Mouse (Mus musculus) liver, embryonic 16.5 days (tissue): ENCODE measurements around the gene Zfp1. TPM values are rescaled to one million over a fixed set of nuclear protein-coding genes. Genes with fewer than 3 reads are reported as not detected.

Source experiments
- ATAC-seq: fragments of 200-750 bp; cut with Nextera tagmentation; 2 replicates; pipeline ENCODE4 v1.8.0; 2017; ENCODE audit warnings: low read depth, mild to moderate bottlenecking, moderate number of reproducible peaks, moderate library complexity
- H3K27ac ChIP-seq: fragments of 300-500 bp; sonication (generic); 2 replicates; pipeline ENCODE4 v1.5.1; 2014; ENCODE audit warnings: mild to moderate bottlenecking, low read length
- H3K27me3 ChIP-seq: fragments of 300-500 bp; sonication (generic); 2 replicates; pipeline ENCODE4 v1.6.1; 2014; ENCODE audit warnings: low read depth, low read length, mixed read lengths; ENCODE audit not compliant: control insufficient read depth, insufficient read depth
- H3K36me3 ChIP-seq: fragments of 300-500 bp; sonication (generic); 2 replicates; pipeline ENCODE4 v1.6.1; 2014; ENCODE audit warnings: mild to moderate bottlenecking; ENCODE audit not compliant: control insufficient read depth, insufficient read depth
- H3K4me1 ChIP-seq: fragments of 300-500 bp; sonication (generic); 2 replicates; pipeline ENCODE4 v1.6.1; 2014; ENCODE audit warnings: low read depth, low read length, mixed read lengths; ENCODE audit not compliant: control insufficient read depth
- H3K4me2 ChIP-seq: fragments of 300-500 bp; sonication (generic); 2 replicates; pipeline ENCODE4 v1.6.1; 2014; ENCODE audit warnings: low read depth, low read length, mixed read lengths
- H3K4me3 ChIP-seq: fragments of 300-500 bp; sonication (generic); 2 replicates; pipeline ENCODE4 v1.5.1; 2014; ENCODE audit warnings: low read depth, mild to moderate bottlenecking, low read length
- H3K9ac ChIP-seq: fragments of 300-500 bp; sonication (generic); 2 replicates; pipeline ENCODE4 v1.6.1; 2014; ENCODE audit warnings: low read depth, low read length
- H3K9me3 ChIP-seq: fragments of 300-500 bp; sonication (generic); replicated peaks from 2 replicates; pipeline ENCODE4 v1.6.1; 2016; ENCODE audit warnings: low read length; ENCODE audit not compliant: control insufficient read depth
- WGBS: fragments of 180-500 bp; shearing (Covaris S2); extraction: QIAGEN DNeasy Blood & Tissue Kit; methylation state at CpG from one replicate; pipeline ENCODE4 v1.1.7; 2014; ENCODE audit not compliant: insufficient replicate concordance; 5-methylcytosine and 5-hydroxymethylcytosine counted together
- polyA plus RNA-seq: library from polyadenylated mRNA; unstranded; fragments of >200 nt; fragmentation: Nextera tagmentation; extraction: Ambion mirVana; gene quantifications from 2 replicates; pipeline ENCODE4 v1.2.1, GENCODE M21; 2015

Zfp1 gene
- polyA plus RNA-seq, 1 experiment from 2014 or later = 4.0 TPM

- peaks cover 10% of the 10 kb centered on the region for H3K4me1 ChIP-seq
- no peak overlapping the region for H3K4me3 ChIP-seq
- no peak overlapping the region for H3K9ac ChIP-seq
- no peaks in the 10 kb centered on the region for H3K27me3 ChIP-seq
- H3K27ac ChIP-seq = no peak overlapping the region
- WGBS = 75% methylated on average over 8 of the region's 8 CpGs
- no peaks in the 10 kb centered on the region for H3K9me3 ChIP-seq
- H3K4me2 ChIP-seq = no peak overlapping the region
- no peaks in the 10 kb centered on the region for H3K36me3 ChIP-seq
- ATAC-seq = no peak
Measured at GRCm38 (mm10) chr8:111645715-111646114, 2.5 kb downstream of the Zfp1 start.

DNA sequence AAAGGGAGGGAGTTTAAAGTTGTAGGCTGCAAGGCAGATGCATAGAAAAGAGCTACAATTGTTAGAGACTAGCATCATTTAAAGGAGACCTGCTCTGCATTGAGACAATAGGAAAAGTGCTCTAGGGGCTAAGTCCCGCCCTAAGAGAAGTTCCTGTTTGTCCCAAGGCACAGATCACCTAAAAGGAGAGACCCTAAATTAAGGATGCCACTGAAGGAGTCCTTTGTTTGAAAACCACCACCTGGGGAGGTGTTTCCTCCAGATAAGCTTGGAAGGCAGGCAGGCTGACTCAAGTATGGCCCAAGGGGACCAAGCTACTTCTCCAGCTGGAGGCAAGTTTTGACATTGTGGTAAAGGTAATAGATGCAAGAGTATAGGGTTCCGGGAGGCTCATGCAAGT, 5.6 kb downstream of the Zfp1 start:
- ATAC-seq = no peak
- WGBS = 30% methylated on average over 2 of the region's 2 CpGs
- no peak overlapping the region for H3K9ac ChIP-seq
- no peak overlapping the region for H3K4me2 ChIP-seq
- no peaks in the 10 kb centered on the region for H3K9me3 ChIP-seq
- no peaks in the 10 kb centered on the region for H3K27me3 ChIP-seq
- H3K36me3 ChIP-seq = no peaks in the 10 kb centered on the region
- no peak overlapping the region for H3K27ac ChIP-seq
- H3K4me1 ChIP-seq = no peaks in the 10 kb centered on the region; the same call in 1 of the 2 replicates
- no peak overlapping the region for H3K4me3 ChIP-seq

DNA sequence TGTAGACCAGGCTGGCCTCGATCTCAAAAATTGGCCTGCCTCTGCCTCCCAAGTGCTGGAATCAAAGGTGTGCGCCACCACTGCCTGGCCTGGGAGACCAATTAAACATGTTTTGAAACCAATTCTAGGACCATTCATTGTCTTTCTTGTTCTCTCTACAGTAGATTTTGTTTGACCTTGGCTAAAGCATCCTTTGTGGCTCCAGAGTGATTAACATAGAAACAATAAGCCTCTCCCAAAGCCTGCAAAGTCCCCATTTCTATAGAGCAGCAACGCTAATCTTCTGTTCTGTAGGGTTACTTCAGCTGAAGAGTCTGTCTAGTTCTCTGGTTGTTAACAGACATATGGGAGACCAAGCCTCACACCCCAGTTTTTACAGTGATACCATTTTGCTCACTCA, 7.5 kb downstream of the Zfp1 start:
- Histone ChIP-seq H3K4me1 (no peaks in the 10 kb centered on the region; the same call in 1 of the 2 replicates), H3K36me3 (no peaks in the 10 kb centered on the region), H3K9me3 (no peaks in the 10 kb centered on the region), H3K9ac (no peak overlapping the region), H3K4me2 (no peak overlapping the region), H3K4me3 (no peak overlapping the region), H3K27ac (no peak overlapping the region), H3K27me3 (no peaks in the 10 kb centered on the region)
- 80% methylated on average over 3 of the region's 3 CpGs for WGBS
- no peak for ATAC-seq

DNA sequence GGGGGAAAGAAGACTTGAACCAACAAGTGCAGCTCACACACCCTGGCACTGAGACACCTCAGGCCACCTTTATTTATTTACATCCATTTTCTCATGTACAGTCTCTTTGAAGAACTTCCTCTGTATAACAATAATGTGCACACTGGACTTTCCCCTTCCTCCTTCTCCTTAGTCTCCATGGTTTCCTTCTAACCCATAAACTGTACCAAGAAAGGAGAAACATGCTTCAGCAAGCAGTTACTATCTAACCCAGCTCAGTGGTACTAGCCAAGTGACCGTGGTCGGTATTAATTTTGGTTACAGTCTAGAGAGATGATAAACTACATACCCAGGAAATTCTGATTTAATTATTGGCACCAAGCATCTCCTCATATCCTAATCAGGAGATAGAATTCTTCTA, 10.3 kb downstream of the Zfp1 start:
- ATAC-seq = no peak
- Histone ChIP-seq H3K4me1 (no peaks in the 10 kb centered on the region; the same call in 1 of the 2 replicates), H3K4me2 (no peak overlapping the region), H3K9me3 (no peaks in the 10 kb centered on the region), H3K27me3 (no peaks in the 10 kb centered on the region), H3K36me3 (no peaks in the 10 kb centered on the region), H3K9ac (no peak overlapping the region), H3K4me3 (no peak overlapping the region), H3K27ac (no peak overlapping the region)
- WGBS = 84% methylated on average over 2 of the region's 2 CpGs

DNA sequence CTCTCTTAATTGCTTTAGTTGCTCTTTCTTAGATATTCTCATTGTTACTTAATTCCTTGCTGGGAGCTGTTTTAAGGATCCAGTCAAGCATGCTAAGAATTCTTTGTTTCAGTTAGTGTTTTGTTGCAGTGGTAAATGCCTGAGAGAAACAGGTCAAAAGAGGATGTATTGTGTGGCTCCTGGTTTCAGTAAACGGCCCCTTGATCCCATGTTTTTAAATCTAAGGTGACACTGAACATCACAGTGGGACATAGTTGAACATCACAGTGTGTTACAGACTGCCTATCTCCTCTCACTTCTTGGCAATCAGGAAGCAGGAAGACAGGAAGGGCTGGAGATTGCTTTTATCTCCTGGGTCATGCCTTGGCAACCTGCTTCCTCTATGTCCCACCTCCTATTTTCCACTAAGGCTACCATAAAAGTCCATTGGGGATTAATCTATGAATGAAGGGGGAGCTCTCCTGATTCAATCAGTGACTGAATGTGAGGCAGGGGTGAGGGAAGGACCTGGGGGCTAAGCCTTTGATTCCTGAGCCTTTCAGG, 14.2 kb downstream of the Zfp1 start:
- H3K27ac ChIP-seq = no peak overlapping the region
- 31% methylated on average over 1 of the region's 1 CpGs for WGBS
- H3K4me2 ChIP-seq = no peak overlapping the region
- H3K9ac ChIP-seq = no peak overlapping the region
- ATAC-seq = no peak
- H3K36me3 ChIP-seq = no peaks in the 10 kb centered on the region
- H3K27me3 ChIP-seq = no peaks in the 10 kb centered on the region
- no peaks in the 10 kb centered on the region for H3K9me3 ChIP-seq
- no peaks in the 10 kb centered on the region; the same call in 1 of the 2 replicates for H3K4me1 ChIP-seq
- no peak overlapping the region for H3K4me3 ChIP-seq

GRCm38 (mm10) chr8:111658819-111659423, 15.7 kb downstream of the Zfp1 start:
- no peak overlapping the region for H3K4me3 ChIP-seq
- ATAC-seq = no peak
- no peaks in the 10 kb centered on the region for H3K27me3 ChIP-seq
- H3K4me1 ChIP-seq = no peaks in the 10 kb centered on the region; the same call in 1 of the 2 replicates
- H3K27ac ChIP-seq = no peak overlapping the region
- no peaks in the 10 kb centered on the region for H3K36me3 ChIP-seq
- whole genome bisulfite sequencing = 27% methylated on average over 6 of the region's 6 CpGs
- no peak overlapping the region for H3K4me2 ChIP-seq
- no peaks in the 10 kb centered on the region for H3K9me3 ChIP-seq
- no peak overlapping the region for H3K9ac ChIP-seq

GRCm38 (mm10) chr8:111662473-111662872, 19.3 kb downstream of the Zfp1 start:
- Histone ChIP-seq H3K4me1 (no peaks in the 10 kb centered on the region; the same call in 1 of the 2 replicates), H3K27me3 (no peaks in the 10 kb centered on the region), H3K4me2 (no peak overlapping the region), H3K36me3 (no peaks in the 10 kb centered on the region), H3K4me3 (no peak overlapping the region), H3K9me3 (no peaks in the 10 kb centered on the region), H3K9ac (no peak overlapping the region), H3K27ac (no peak overlapping the region)
- ATAC-seq = 0 out of 2 replicates have a peak, but pooled peaks have one; percentile 39
- 74% methylated on average over 3 of the region's 3 CpGs for WGBS

- Histone ChIP-seq H3K9ac (no peak overlapping the region), H3K9me3 (no peaks in the 10 kb centered on the region), H3K4me1 (no peaks in the 10 kb centered on the region), H3K36me3 (peaks cover 11% of the 10 kb centered on the region), H3K27me3 (no peaks in the 10 kb centered on the region), H3K27ac (no peak overlapping the region), H3K4me3 (no peak overlapping the region), H3K4me2 (no peak overlapping the region)
- ATAC-seq = no peak
- 59% methylated on average over 2 of the region's 2 CpGs for WGBS
Measured at GRCm38 (mm10) chr8:111666751-111667150, 23.6 kb downstream of the Zfp1 start.

GRCm38 (mm10) chr8:111676237-111676636, 33.0 kb downstream of the Zfp1 start:
- H3K27me3 ChIP-seq = no peaks in the 10 kb centered on the region; the same call in 1 of the 2 replicates
- WGBS = 69% methylated on average over 8 of the region's 8 CpGs
- ATAC-seq = no peak
- no peak overlapping the region for H3K27ac ChIP-seq
- H3K4me1 ChIP-seq = no peaks in the 10 kb centered on the region
- H3K9ac ChIP-seq = no peak overlapping the region
- H3K36me3 ChIP-seq = no peaks in the 10 kb centered on the region
- no peak overlapping the region for H3K4me2 ChIP-seq
- H3K9me3 ChIP-seq = no peaks in the 10 kb centered on the region
- no peak overlapping the region for H3K4me3 ChIP-seq
